Mouse (Mus musculus) brain, embryonic 14.5 days (tissue): ENCODE results near the gene Wdr95.

Experiments
- CTCF ChIP-seq: fragments of 200-500 bp; IDR thresholded peaks from 2 replicates; pipeline ENCODE4 v1.5.1; 2012; ENCODE audit warnings: inconsistent platforms, mild to moderate bottlenecking, moderate library complexity, borderline replicate concordance; ENCODE audit not compliant: insufficient read depth, insufficient read length; ENCODE audit errors: extremely low read depth
- POLR2A ChIP-seq: fragments of 200-500 bp; IDR thresholded peaks from 2 replicates; pipeline ENCODE4 v1.6.1; 2012; ENCODE audit warnings: mild to moderate bottlenecking, inconsistent platforms, borderline replicate concordance; ENCODE audit not compliant: poor library complexity, insufficient read depth, insufficient read length, severe bottlenecking; ENCODE audit errors: extremely low read depth

DNA sequence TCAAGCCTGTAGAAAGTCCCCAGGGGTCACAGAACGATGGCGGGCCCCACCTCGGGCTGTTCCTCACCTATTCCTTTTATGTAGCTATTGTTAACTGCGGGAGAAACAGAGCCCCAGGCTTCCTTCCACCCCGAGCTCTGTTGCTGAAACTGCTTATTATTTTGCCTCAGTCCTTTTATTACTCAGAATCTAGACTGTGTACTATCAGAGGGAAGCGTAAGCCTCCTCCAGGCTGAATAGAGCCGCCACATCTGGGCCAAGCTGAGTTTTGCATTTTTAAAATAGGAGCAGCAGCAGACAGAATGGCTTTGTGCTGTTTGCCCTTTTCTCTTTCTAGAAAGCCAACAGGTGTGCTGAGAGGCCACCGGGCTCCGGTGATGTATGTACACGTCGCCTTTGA, 37.5 kb downstream of the Wdr95 start:
- no peak for TF ChIP-seq CTCF
- TF ChIP-seq POLR2A, result no peak
